Mouse (Mus musculus) right cerebral cortex, adult 2 months (tissue): ENCODE results near the gene Lztfl1.
"Not testable (repeated sequence)": the region's sequence is repeated elsewhere in the genome, so short reads cannot be mapped to it uniquely, and the experiment has no call there.

ENCODE experiments used
- DNase-seq, 2 experiments: peaks; one replicate each; pipeline ENCODE4 v3.0.0; 2021 to 2022; ENCODE audit warnings: low spot score in 2 of 2

The Lztfl1 gene

GRCm38 (mm10) chr9:123679198-123679597 lies 38.3 kb downstream of the Lztfl1 start:
- no peak for DNase-seq

DNA sequence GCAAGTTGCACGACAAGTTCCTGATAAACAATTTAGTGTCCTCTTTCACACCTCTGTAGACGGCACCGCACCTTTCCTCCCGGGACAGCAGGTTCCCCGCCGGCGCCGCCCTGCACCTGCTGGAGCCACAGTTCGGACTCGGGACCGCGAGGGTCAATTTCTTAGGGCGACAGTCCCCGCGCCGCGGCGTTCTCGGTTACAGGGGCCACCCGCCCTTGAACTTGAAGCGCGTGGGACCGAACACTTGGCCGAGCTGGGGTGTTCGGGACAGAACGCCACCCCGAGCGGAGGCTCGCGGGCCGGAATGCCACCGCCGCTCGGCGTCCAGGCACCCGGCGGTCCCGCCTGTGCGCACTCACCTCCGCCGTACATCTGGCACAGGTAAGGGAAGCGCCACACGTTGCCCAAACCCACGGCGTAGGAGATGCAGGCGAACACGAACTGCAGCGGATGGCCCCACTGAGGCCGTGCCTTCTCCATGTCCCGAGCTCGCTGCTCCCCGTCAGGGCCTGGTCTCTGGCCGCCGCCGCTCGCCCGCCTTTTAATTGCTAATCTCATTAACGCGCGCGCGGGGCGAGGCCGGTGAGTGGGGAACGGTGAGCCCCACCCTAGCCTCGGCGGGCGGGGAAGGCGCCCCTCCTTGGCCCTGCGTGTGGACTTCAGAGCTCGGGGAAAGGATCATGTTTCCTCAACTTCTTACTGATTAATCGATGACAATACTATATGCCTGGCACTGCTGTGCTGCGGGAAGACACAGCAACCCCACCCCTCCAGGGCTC lies 39.0 kb downstream of the Lztfl1 start, which contains the start of the genes Ccr9 and Slc6a20a:
Ccr9 (plus strand) TSS at position 113 of the 779 bp plus-strand sequence.
Slc6a20a (minus strand) TSS at position 559 of the 779 bp plus-strand sequence.
- no peak for DNase-seq

DNA sequence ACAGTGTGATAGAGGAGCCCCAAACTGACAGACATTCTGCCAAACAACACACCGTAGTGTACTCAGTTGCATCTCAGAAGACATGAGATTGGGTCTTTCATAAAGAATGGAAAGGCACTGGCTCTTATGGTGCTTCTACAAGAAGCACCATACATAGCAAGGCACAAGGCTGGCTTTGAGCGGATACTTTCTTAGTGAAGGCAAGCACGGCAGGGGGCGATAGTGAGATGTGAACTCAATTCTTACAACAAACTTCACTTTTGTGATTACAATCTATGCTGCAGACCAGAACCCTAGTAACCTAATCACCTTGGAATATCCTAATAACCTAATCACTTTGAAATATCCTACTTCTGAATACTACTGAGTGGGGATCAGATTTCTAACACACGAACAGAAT lies 51.9 kb downstream of the Lztfl1 start:
- DNase-seq: peak; percentile 34 to 57

- not testable (repeated sequence) for DNase-seq
These were observed 57.4 kb downstream of the Lztfl1 start for GRCm38 (mm10) chr9:123659986-123660676.

- no peak for DNase-seq
These were observed 58.5 kb downstream of the Lztfl1 start for GRCm38 (mm10) chr9:123658981-123659380.

GRCm38 (mm10) chr9:123657457-123657856 lies 60.0 kb downstream of the Lztfl1 start:
- no peak for DNase-seq

DNA sequence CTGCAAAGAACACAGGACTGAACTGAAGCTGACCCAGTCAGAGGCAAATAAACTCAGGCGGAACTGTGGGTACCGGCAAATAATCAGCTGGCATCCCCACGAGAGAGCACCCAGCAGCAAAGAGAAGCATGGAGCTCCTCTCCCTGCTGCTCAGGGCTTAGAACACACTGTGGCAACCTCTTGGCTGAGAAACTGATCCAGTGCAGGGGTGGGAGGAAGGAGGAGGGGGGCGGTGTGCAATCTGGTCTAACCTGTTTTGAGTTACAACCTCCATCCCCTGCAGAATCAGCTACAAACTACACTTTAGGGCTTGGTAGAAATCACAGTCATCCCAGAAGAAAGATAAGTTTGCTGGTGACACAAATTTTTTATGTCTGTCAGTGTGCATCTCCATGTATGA lies 66.1 kb downstream of the Lztfl1 start:
- DNase-seq: no peak

- DNase-seq: no peak
These were observed 67.5 kb downstream of the Lztfl1 start for GRCm38 (mm10) chr9:123649785-123650511.
